Mouse (Mus musculus): ENCODE data around the gene Nsun4. TPM values are rescaled to one million over a fixed set of nuclear protein-coding genes. Genes with fewer than 3 reads are reported as not detected.

Nsun4 gene
- polyA plus RNA-seq, 1 experiment from 2014 or later, result 34.5 TPM

DNA sequence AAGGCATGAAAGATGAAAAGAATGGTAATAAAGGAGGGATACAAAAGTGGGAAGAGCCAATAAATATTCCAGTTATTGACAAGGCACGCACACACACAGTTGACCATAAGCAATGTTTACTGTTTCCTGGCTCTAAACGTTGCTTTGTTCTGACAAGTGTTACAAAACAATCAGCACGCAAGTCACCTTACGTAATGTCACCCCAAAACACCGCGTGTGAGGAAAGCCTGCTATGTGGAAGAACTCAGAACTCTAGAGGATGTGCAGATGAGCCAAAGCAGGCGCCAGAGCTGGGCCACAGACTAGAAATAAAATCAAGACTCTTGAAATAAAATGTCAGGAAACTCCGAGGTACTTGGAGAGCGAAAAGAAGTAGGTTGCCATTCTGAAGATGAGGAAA, 20.8 kb downstream of the Nsun4 start:
- H3K27ac ChIP-seq (ENCODE audit: low read depth, low read length), result no peak overlapping the region
- H3K4me3 ChIP-seq (ENCODE audit: low read depth, low read length), result no peak overlapping the region
- H3K9me3 ChIP-seq (ENCODE audit: control insufficient read depth), result no peaks in the 10 kb centered on the region
- H3K27me3 ChIP-seq (replicated peaks; ENCODE audit: control insufficient read depth, insufficient read depth, low read length), result no peaks in the 10 kb centered on the region
- WGBS, result 90% methylated on average over 9 of the region's 9 CpGs
- no peak for ATAC-seq
- H3K9ac ChIP-seq (ENCODE audit: low read depth, low read length), result no peak overlapping the region
- H3K4me2 ChIP-seq (replicated peaks; ENCODE audit: low read depth), result no peak overlapping the region
- H3K4me1 ChIP-seq (replicated peaks; ENCODE audit: control insufficient read depth, insufficient read depth, low read length), result no peaks in the 10 kb centered on the region
- no peak for TF ChIP-seq CTCF (IDR thresholded peaks at IDR 0.05; ENCODE audit: low read depth)
- peaks cover 49% of the 10 kb centered on the region for H3K36me3 ChIP-seq (ENCODE audit: control insufficient read depth, insufficient read depth)

DNA sequence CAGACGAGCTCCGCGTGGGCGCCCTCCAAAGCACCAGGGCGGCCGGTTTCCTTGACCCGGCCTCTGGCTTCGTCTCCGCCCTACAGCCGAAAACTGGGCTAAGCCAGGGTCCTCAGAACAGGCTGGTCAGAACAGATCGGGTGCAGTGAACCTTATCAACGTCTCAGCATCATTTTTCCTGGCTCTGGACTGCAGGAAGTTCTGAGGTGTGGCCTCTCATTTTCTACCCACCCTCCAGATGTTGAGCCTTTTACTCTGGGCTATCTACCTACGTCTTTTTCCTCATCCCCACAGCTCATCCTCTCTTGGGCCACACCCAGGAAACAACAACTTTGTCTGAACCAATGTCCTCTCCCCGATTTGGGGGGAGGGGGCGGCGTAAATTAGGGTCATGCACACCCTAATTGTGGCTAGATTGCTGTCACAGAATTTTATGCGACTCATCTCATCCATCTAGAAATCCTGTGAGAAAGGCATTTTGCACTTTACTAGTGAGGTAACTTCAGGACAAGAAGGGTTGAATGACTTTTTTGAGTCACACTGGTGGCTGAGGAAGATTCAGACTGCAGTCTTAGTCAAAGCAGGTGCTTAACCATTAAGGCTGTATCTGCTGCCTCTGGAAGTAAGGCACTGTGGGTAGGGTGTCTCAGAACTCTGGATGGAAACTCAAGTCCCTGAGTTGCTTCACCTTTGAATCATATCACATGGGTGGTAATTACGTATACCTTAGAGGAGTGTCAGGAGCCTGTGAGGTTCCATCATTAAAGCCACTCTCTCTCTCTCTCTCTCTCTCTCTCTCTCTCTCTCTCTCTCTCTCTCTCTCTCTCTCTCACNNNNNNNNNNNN, 35.6 kb downstream of the Nsun4 start, which contains the start of gene Faah:
Faah (minus strand) TSS at position 25 of the 845 bp plus-strand sequence.
- Histone ChIP-seq H3K9ac (ENCODE audit: low read depth, low read length) (peak within 1 kb of the TSS; percentile 79), H3K36me3 (ENCODE audit: control insufficient read depth, insufficient read depth) (no peaks in the 10 kb centered on the region; the same call in 1 of the 2 replicates), H3K27ac (ENCODE audit: low read depth, low read length) (peak within 1 kb of the TSS; percentile 98), H3K4me1 (replicated peaks; ENCODE audit: control insufficient read depth, insufficient read depth, low read length) (no peaks in the 10 kb centered on the region; the same call in 1 of the 2 replicates), H3K9me3 (ENCODE audit: control insufficient read depth) (no peaks in the 10 kb centered on the region), H3K4me3 (ENCODE audit: low read depth, low read length) (peak within 1 kb of the TSS; percentile 76), H3K27me3 (replicated peaks; ENCODE audit: control insufficient read depth, insufficient read depth, low read length) (peaks cover 2% of the 10 kb centered on the region; the same call in 1 of the 2 replicates), H3K4me2 (replicated peaks; ENCODE audit: low read depth) (peak within 1 kb of the TSS; percentile 91)
- no peak for TF ChIP-seq CTCF (IDR thresholded peaks at IDR 0.05; ENCODE audit: low read depth)
- peak; percentile 57 for ATAC-seq
- WGBS, result 4% methylated on average over 18 of the region's 18 CpGs

DNA sequence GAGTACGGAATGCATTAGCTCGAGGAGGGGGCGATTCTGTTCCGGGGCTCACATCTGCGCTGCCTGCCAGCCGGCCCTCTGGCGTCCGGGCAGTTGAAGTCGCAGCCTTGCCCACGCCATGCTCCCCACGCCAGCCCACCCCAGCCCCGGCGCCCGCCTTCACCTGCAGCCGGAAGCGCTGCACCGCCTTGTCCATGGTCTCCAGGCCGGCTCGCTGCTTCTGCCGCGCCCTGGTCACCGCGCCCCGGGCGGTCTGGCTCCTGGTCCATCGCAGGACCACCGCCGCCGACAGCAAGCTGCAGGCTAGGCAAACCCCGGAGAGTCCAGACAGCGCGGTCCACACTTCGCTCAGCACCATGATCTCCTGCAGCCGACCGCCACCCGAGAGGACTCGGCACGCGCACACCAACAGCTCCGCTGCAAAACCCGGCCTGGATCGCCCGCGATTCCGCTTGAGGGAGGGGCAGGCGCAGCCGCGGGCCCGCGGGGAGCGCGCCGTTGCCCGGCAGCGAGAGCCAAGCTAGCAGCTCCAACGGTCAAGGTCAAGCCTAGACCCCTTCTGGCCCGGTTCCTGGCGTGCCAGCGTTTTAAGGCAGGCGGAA, 36.3 kb downstream of the Nsun4 start:
- H3K27ac ChIP-seq (ENCODE audit: low read depth, low read length), result peak overlapping the region; percentile 98
- no peak; the same call in 1 of the 2 replicates for TF ChIP-seq CTCF (IDR thresholded peaks at IDR 0.05; ENCODE audit: low read depth)
- ATAC-seq, result peak; percentile 62
- peaks cover 2% of the 10 kb centered on the region; the same call in 1 of the 2 replicates for H3K27me3 ChIP-seq (replicated peaks; ENCODE audit: control insufficient read depth, insufficient read depth, low read length)
- no peaks in the 10 kb centered on the region; the same call in 1 of the 2 replicates for H3K36me3 ChIP-seq (ENCODE audit: control insufficient read depth, insufficient read depth)
- H3K9me3 ChIP-seq (ENCODE audit: control insufficient read depth), result no peaks in the 10 kb centered on the region
- peak overlapping the region; percentile 79 for H3K9ac ChIP-seq (ENCODE audit: low read depth, low read length)
- H3K4me2 ChIP-seq (replicated peaks; ENCODE audit: low read depth), result peak overlapping the region; percentile 91
- peak overlapping the region; percentile 76 for H3K4me3 ChIP-seq (ENCODE audit: low read depth, low read length)
- H3K4me1 ChIP-seq (replicated peaks; ENCODE audit: control insufficient read depth, insufficient read depth, low read length), result no peaks in the 10 kb centered on the region; the same call in 1 of the 2 replicates
- WGBS, result under 1% methylated on average over 54 of the region's 60 CpGs

DNA sequence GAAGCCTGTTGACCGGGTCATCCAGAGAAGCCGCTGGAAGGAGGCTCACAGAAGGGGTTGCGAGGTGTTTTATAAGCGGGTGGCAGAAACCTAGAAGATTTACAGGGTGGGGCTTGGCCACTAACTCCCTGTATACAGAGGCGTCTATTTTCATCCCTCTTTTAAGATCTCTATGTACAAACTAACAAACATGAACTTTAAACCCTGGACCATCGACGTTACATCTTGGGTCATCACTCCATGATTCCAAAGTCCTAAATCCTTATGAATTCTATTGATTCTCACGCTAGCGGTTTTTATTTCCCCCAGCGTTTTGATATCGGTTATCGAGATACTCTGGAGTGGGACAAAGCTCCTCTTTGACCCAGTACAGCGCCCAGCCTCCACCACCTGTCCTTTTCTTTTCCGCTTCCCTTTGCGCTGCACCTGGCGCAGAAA, 36.8 kb downstream of the Nsun4 start:
- Histone ChIP-seq H3K36me3 (ENCODE audit: control insufficient read depth, insufficient read depth) (no peaks in the 10 kb centered on the region; the same call in 1 of the 2 replicates), H3K4me3 (ENCODE audit: low read depth, low read length) (peak overlapping the region; percentile 76), H3K9me3 (ENCODE audit: control insufficient read depth) (no peaks in the 10 kb centered on the region), H3K27me3 (replicated peaks; ENCODE audit: control insufficient read depth, insufficient read depth, low read length) (peaks cover 2% of the 10 kb centered on the region; the same call in 1 of the 2 replicates), H3K27ac (ENCODE audit: low read depth, low read length) (peak overlapping the region; percentile 98), H3K9ac (ENCODE audit: low read depth, low read length) (peak overlapping the region; percentile 79), H3K4me2 (replicated peaks; ENCODE audit: low read depth) (peak overlapping the region; percentile 91), H3K4me1 (replicated peaks; ENCODE audit: control insufficient read depth, insufficient read depth, low read length) (no peaks in the 10 kb centered on the region; the same call in 1 of the 2 replicates)
- TF ChIP-seq CTCF (IDR thresholded peaks at IDR 0.05; ENCODE audit: low read depth), result no peak
- 4% methylated on average over 16 of the region's 16 CpGs for WGBS
- peak; percentile 72 for ATAC-seq

DNA sequence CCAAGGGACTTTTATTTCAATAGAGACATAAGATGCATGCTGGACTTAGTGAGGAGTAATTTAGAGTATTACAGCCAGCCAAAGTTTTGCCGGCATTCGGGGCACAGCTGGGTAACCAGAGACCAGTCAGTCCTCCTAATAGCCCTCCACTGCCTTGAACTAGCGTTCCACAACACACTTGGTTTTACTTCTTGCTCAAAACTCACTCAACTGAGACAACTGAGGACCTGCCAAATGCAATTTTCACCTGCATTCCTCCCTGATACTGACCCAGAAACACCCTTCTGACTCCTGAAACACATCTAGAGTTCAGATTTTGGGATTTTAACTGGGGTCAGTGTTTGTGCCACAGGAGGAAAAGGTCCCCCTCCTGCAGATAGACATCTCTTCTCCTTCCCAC, 37.3 kb downstream of the Nsun4 start:
- no peak for ATAC-seq
- Histone ChIP-seq H3K27me3 (replicated peaks; ENCODE audit: control insufficient read depth, insufficient read depth, low read length) (peaks cover 2% of the 10 kb centered on the region; the same call in 1 of the 2 replicates), H3K9ac (ENCODE audit: low read depth, low read length) (peak overlapping the region; percentile 79), H3K4me3 (ENCODE audit: low read depth, low read length) (peak overlapping the region; percentile 76), H3K9me3 (ENCODE audit: control insufficient read depth) (no peaks in the 10 kb centered on the region), H3K27ac (ENCODE audit: low read depth, low read length) (peak overlapping the region; percentile 84), H3K4me2 (replicated peaks; ENCODE audit: low read depth) (peak overlapping the region; percentile 91), H3K36me3 (ENCODE audit: control insufficient read depth, insufficient read depth) (no peaks in the 10 kb centered on the region; the same call in 1 of the 2 replicates), H3K4me1 (replicated peaks; ENCODE audit: control insufficient read depth, insufficient read depth, low read length) (no peaks in the 10 kb centered on the region; the same call in none of the 2 replicates)
- 39% methylated on average over 3 of the region's 3 CpGs for WGBS
- no peak for TF ChIP-seq CTCF (IDR thresholded peaks at IDR 0.05; ENCODE audit: low read depth)

DNA sequence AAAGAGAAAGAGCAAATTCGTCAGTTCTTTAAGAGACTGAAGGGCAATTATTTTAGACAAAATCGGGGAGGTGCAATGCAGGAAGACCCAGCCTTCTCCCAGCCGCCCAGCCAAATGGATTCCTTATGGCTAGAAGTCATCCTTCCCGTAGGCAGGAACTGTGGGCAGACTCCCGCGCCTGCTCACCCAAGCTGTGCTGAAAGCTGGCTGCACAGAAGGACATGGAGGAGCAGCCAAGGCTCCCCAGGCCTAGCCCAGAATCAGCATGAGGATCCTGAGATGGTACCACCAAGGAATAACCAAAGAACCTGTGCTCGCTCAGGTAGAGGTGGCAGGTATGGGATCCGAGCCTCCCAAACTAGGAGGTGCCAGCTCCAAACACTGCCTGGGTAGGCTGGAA, 37.7 kb downstream of the Nsun4 start:
- no peak for TF ChIP-seq CTCF (IDR thresholded peaks at IDR 0.05; ENCODE audit: low read depth)
- ATAC-seq, result no peak
- H3K4me1 ChIP-seq (replicated peaks; ENCODE audit: control insufficient read depth, insufficient read depth, low read length), result no peaks in the 10 kb centered on the region; the same call in none of the 2 replicates
- peak overlapping the region; percentile 84 for H3K27ac ChIP-seq (ENCODE audit: low read depth, low read length)
- peak overlapping the region; percentile 76 for H3K4me3 ChIP-seq (ENCODE audit: low read depth, low read length)
- peaks cover 2% of the 10 kb centered on the region; the same call in 1 of the 2 replicates for H3K27me3 ChIP-seq (replicated peaks; ENCODE audit: control insufficient read depth, insufficient read depth, low read length)
- H3K4me2 ChIP-seq (replicated peaks; ENCODE audit: low read depth), result peak overlapping the region; percentile 91
- peak overlapping the region; percentile 79 for H3K9ac ChIP-seq (ENCODE audit: low read depth, low read length)
- 61% methylated on average over 8 of the region's 8 CpGs for WGBS
- no peaks in the 10 kb centered on the region; the same call in 1 of the 2 replicates for H3K36me3 ChIP-seq (ENCODE audit: control insufficient read depth, insufficient read depth)
- no peaks in the 10 kb centered on the region for H3K9me3 ChIP-seq (ENCODE audit: control insufficient read depth)

Data from intestine, postnatal 0 days (tissue).